In the genomic region with DNA sequence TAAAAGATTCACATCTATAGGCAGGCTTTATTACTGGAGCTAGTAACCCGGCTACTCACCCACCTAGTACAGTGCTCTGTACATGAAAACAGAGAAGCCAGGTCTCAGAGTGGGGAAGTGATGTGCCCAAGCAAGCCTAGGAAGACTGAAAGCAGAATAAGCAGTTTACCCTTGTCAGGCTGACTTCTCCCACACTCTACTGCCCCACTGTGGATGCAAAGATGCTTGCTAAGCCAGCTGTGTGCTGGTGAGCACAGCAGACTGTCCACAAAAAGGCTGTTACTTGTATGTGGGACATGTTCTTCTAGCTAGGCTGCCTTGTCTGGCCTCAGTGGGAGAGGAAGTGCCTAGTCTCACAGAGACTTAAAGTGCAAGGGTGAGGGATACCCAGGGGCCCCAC, we compare ENCODE assay signal across 10 mouse cellular contexts. TPM values are rescaled to one million over a fixed set of nuclear protein-coding genes. Genes with fewer than 3 reads are reported as not detected.
DNase-seq lines count a peak whose midpoint lies in the region; ATAC-seq and TF ChIP-seq lines count a peak whose summit lies in the region.
"Had no signal": no experiment of that assay in that cellular context is flagged by ENCODE, and none has a peak within 500 bp of the region (broad histone marks: within the 10 kb centered on the region; RNA-seq: fewer than 3 reads in every experiment).

No protein-coding gene starts in this region.

- no peak overlapping the region for H3K27ac ChIP-seq in forebrain, embryonic 14.5 days (ENCODE audit: low read depth, low read length)
- no peak overlapping the region for H3K27ac ChIP-seq in forebrain, embryonic 15.5 days (replicated peaks)
- H3K27ac ChIP-seq in embryonic facial prominence, embryonic 10.5 days (replicated peaks) = no peak overlapping the region; the same call in 1 of the 2 replicates
- H3K27ac ChIP-seq: limb, embryonic 13.5 days had no signal

- no peaks in the 10 kb centered on the region for H3K27me3 ChIP-seq in forebrain, embryonic 14.5 days (replicated peaks; ENCODE audit: control insufficient read depth, insufficient read depth, low read length)
- H3K27me3 ChIP-seq in forebrain, embryonic 15.5 days = no peaks in the 10 kb centered on the region
- no peaks in the 10 kb centered on the region for H3K27me3 ChIP-seq in embryonic facial prominence, embryonic 10.5 days (replicated peaks; ENCODE audit: low read depth, poor library complexity, severe bottlenecking)
- H3K27me3 ChIP-seq: CH12.LX; limb, embryonic 13.5 days had no signal

- H3K4me3 ChIP-seq in forebrain, embryonic 14.5 days (ENCODE audit: low read depth, low read length) = no peak overlapping the region
- H3K4me3 ChIP-seq in forebrain, embryonic 15.5 days = no peak overlapping the region
- no peak overlapping the region for H3K4me3 ChIP-seq in lung, adult 2 months (replicated peaks; ENCODE audit: extremely low read depth, low read depth, low read length)
- no peak overlapping the region for H3K4me3 ChIP-seq in embryonic facial prominence, embryonic 10.5 days
- H3K4me3 ChIP-seq: limb, embryonic 13.5 days had no signal

- H3K9me3 ChIP-seq in forebrain, embryonic 14.5 days (replicated peaks; ENCODE audit: control insufficient read depth, low read length) = no peaks in the 10 kb centered on the region
- H3K9me3 ChIP-seq in forebrain, embryonic 15.5 days = no peaks in the 10 kb centered on the region
- H3K9me3 ChIP-seq in embryonic facial prominence, embryonic 10.5 days = no peaks in the 10 kb centered on the region
- H3K9me3 ChIP-seq: limb, embryonic 13.5 days had no signal

- DNase-seq in forebrain, embryonic 14.5 days (ENCODE audit: low spot score) = peak; percentile 5
- DNase-seq in lung, postnatal 10 days = peak; percentile 2
- no peak for DNase-seq in lung, adult 2 months
- DNase-seq in embryonic facial prominence, embryonic 10.5 days (ENCODE audit: low spot score) = peak; percentile 12
- peak; percentile 1 for DNase-seq in retina, embryonic 14.5 days (ENCODE audit: low spot score)
- DNase-seq in cerebellum, adult 8-10 months = no peak
- DNase-seq in frontal cortex, postnatal 36 days (ENCODE audit: low spot score in 2 of 2) = no peak

- no peak for ATAC-seq in forebrain, embryonic 14.5 days
- no peak for ATAC-seq in forebrain, embryonic 15.5 days (replicated peaks)

- no peaks in the 10 kb centered on the region for H3K36me3 ChIP-seq in forebrain, embryonic 14.5 days (ENCODE audit: control insufficient read depth, insufficient read depth, low read length)
- H3K36me3 ChIP-seq in forebrain, embryonic 15.5 days = no peaks in the 10 kb centered on the region
- no peaks in the 10 kb centered on the region for H3K36me3 ChIP-seq in embryonic facial prominence, embryonic 10.5 days (replicated peaks)
- H3K36me3 ChIP-seq: limb, embryonic 13.5 days had no signal

- H3K4me2 ChIP-seq in forebrain, embryonic 14.5 days (ENCODE audit: low read length) = no peak overlapping the region
- H3K4me2 ChIP-seq in forebrain, embryonic 15.5 days (replicated peaks) = no peak overlapping the region
- H3K4me2 ChIP-seq: limb, embryonic 13.5 days had no signal

- no peak overlapping the region for H3K9ac ChIP-seq in forebrain, embryonic 14.5 days (ENCODE audit: low read length)
- no peak overlapping the region for H3K9ac ChIP-seq in forebrain, embryonic 15.5 days (replicated peaks)
- H3K9ac ChIP-seq: limb, embryonic 13.5 days had no signal

- TF ChIP-seq CTCF in lung, adult 2 months (IDR thresholded peaks at IDR 0.05; ENCODE audit: insufficient read depth, low read length) = no peak

- no peaks in the 10 kb centered on the region for H3K4me1 ChIP-seq in forebrain, embryonic 14.5 days (ENCODE audit: control insufficient read depth, insufficient read depth, low read length)
- H3K4me1 ChIP-seq in forebrain, embryonic 15.5 days = no peaks in the 10 kb centered on the region
- no peaks in the 10 kb centered on the region for H3K4me1 ChIP-seq in lung, adult 2 months (ENCODE audit: control insufficient read depth, insufficient read depth, low read length)
- no peaks in the 10 kb centered on the region for H3K4me1 ChIP-seq in embryonic facial prominence, embryonic 10.5 days
- H3K4me1 ChIP-seq: limb, embryonic 13.5 days had no signal

- TF ChIP-seq POLR2A in lung, adult 2 months (IDR thresholded peaks at IDR 0.05; ENCODE audit: borderline replicate concordance, extremely low read depth, low read depth, low read length) = no peak

- 88% methylated on average over 1 of the region's 1 CpGs for WGBS in forebrain, embryonic 14.5 days
- 73% methylated on average over 1 of the region's 1 CpGs for WGBS in forebrain, embryonic 15.5 days
- 54% methylated on average over 1 of the region's 1 CpGs for WGBS in lung, adult 2 months
- WGBS in embryonic facial prominence, embryonic 10.5 days = 83% methylated on average over 1 of the region's 1 CpGs

RNA-seq across cellular contexts. Expression of gene Lhfpl1, which starts 40.3 kb away (rescaled TPM):
- 0.18 and 0.20 TPM in 2 replicates for polyA plus RNA-seq in forebrain, embryonic 14.5 days (2014; fragmentation: Nextera tagmentation; extraction: Ambion mirVana)
- polyA plus RNA-seq in forebrain, embryonic 15.5 days (2015; fragmentation: Nextera tagmentation; extraction: Ambion mirVana) = not detected in 2 replicates
- 1.3 TPM in 1 of 2 replicates, not detected in the other for polyA plus RNA-seq in lung, adult 2 months (2012; rRNA removed)
- polyA plus RNA-seq in embryonic facial prominence, embryonic 10.5 days (2016; fragmentation: Nextera tagmentation; extraction: Ambion mirVana) = 0.84 and 1.7 TPM in 2 replicates

Comparison
In these comparisons a context has a peak if more than half of its experiments do, and no peak if none do; other contexts are left out.
1. DNase-seq: peak in forebrain, embryonic 14.5 days (single experiment), lung, postnatal 10 days (single experiment), embryonic facial prominence, embryonic 10.5 days (single experiment) and retina, embryonic 14.5 days (single experiment); none in lung, adult 2 months (single experiment), cerebellum, adult 8-10 months (single experiment) and frontal cortex, postnatal 36 days (0 of 2).